Mouse (Mus musculus) activated CD4-positive, CD25-positive, alpha-beta regulatory T cell, adult 4 months (primary cell): ENCODE results near the gene Gm20890. TPM values are rescaled to one million over a fixed set of nuclear protein-coding genes. Genes with fewer than 3 reads are reported as not detected.
"Not testable (repeated sequence)": the region's sequence is repeated elsewhere in the genome, so short reads cannot be mapped to it uniquely, and the experiment has no call there.

Source experiments
- ATAC-seq: one replicate; pipeline ENCODE4 v1.8.0; 2017
- polyA plus RNA-seq, 2 experiments: library from polyadenylated mRNA; unstranded; fragments of 100-300 nt; shearing (Covaris generic); gene quantifications; one replicate each; pipeline ENCODE4 v1.2.1; 2017

The Gm20890 gene
- polyA plus RNA-seq, result not detected

GRCm38 (mm10) chrY:26776699-26777098 lies at the start of gene Gm20890:
Gm20890 (minus strand) TSS chrY:26776799.
- not testable (repeated sequence) for ATAC-seq
